Mouse (Mus musculus) intestine, postnatal 0 days (tissue): Measurements from ENCODE around the gene Fgfr2. TPM values are rescaled to one million over a fixed set of nuclear protein-coding genes. Genes with fewer than 3 reads are reported as not detected.

Experiments used
- ATAC-seq: fragments of 200-750 bp; cut with Nextera tagmentation; 2 replicates; pipeline ENCODE4 v1.8.0; 2017; ENCODE audit warnings: mild to moderate bottlenecking, moderate TSS enrichment, moderate library complexity
- H3K27ac ChIP-seq: fragments of 300-500 bp; sonication (generic); 2 replicates; pipeline ENCODE4 v1.5.1; 2014; ENCODE audit warnings: mild to moderate bottlenecking, low read depth, low read length, moderate library complexity
- H3K27me3 ChIP-seq: fragments of 300-500 bp; sonication (generic); replicated peaks from 2 replicates; pipeline ENCODE4 v1.6.1; 2014; ENCODE audit warnings: low read length, mixed read lengths; ENCODE audit not compliant: control insufficient read depth, insufficient read depth
- H3K36me3 ChIP-seq: fragments of 300-500 bp; sonication (generic); 2 replicates; pipeline ENCODE4 v1.6.1; 2014; ENCODE audit warnings: mild to moderate bottlenecking, moderate library complexity; ENCODE audit not compliant: control insufficient read depth, insufficient read depth
- H3K4me1 ChIP-seq: fragments of 300-500 bp; sonication (generic); replicated peaks from 2 replicates; pipeline ENCODE4 v1.6.1; 2014; ENCODE audit warnings: antibody characterized with exemption, low read length, mixed read lengths; ENCODE audit not compliant: control insufficient read depth, insufficient read depth
- H3K4me2 ChIP-seq: fragments of 300-500 bp; sonication (generic); replicated peaks from 2 replicates; pipeline ENCODE4 v1.6.1; 2014; ENCODE audit warnings: low read depth, mild to moderate bottlenecking, moderate library complexity
- H3K4me3 ChIP-seq: fragments of 300-500 bp; sonication (generic); 2 replicates; pipeline ENCODE4 v1.5.1; 2014; ENCODE audit warnings: low read depth, low read length
- H3K9ac ChIP-seq: fragments of 300-500 bp; sonication (generic); 2 replicates; pipeline ENCODE4 v1.6.1; 2014; ENCODE audit warnings: mild to moderate bottlenecking, low read depth, low read length
- H3K9me3 ChIP-seq: fragments of 300-500 bp; sonication (generic); 2 replicates; pipeline ENCODE4 v1.6.1; 2016; ENCODE audit warnings: mixed run types; ENCODE audit not compliant: control insufficient read depth
- CTCF ChIP-seq: sonication (generic); IDR thresholded peaks from 2 replicates; pipeline ENCODE4 v1.5.1; 2016; ENCODE audit warnings: low read depth, mild to moderate bottlenecking, control low read depth, antibody characterized with exemption, moderate library complexity
- WGBS: fragments of 180-500 bp; shearing (Covaris S2); extraction: QIAGEN DNeasy Blood & Tissue Kit; methylation state at CpG from one replicate; pipeline ENCODE4 v1.1.7; 2014; 5-methylcytosine and 5-hydroxymethylcytosine counted together
- polyA plus RNA-seq: library from polyadenylated mRNA; unstranded; fragments of >200 nt; fragmentation: Nextera tagmentation; extraction: Ambion mirVana; gene quantifications from 2 replicates; pipeline ENCODE4 v1.2.1, GENCODE M21; 2015

Fgfr2 gene
- polyA plus RNA-seq, 1 experiment from 2014 or later: 29.5 TPM

GRCm38 (mm10) chr7:131960551-131960950 lies 1162.6 kb downstream of the Fgfr2 start:
- Histone ChIP-seq H3K27ac (no peak overlapping the region), H3K9ac (no peak overlapping the region), H3K36me3 (no peaks in the 10 kb centered on the region), H3K27me3 (0 out of 2 replicates have a peak, but pooled peaks cover 1% of the 10 kb centered on the region), H3K4me2 (no peak overlapping the region), H3K4me1 (no peaks in the 10 kb centered on the region), H3K4me3 (no peak overlapping the region), H3K9me3 (no peaks in the 10 kb centered on the region)
- TF ChIP-seq CTCF: no peak
- ATAC-seq: no peak
- WGBS: 23% methylated on average over 6 of the region's 6 CpGs

GRCm38 (mm10) chr7:131958705-131959104 lies 1164.4 kb downstream of the Fgfr2 start:
- Histone ChIP-seq H3K9me3 (no peaks in the 10 kb centered on the region), H3K27ac (no peak overlapping the region), H3K36me3 (no peaks in the 10 kb centered on the region), H3K9ac (no peak overlapping the region), H3K4me3 (no peak overlapping the region), H3K4me2 (no peak overlapping the region), H3K4me1 (no peaks in the 10 kb centered on the region), H3K27me3 (no peaks in the 10 kb centered on the region)
- no peak for TF ChIP-seq CTCF
- WGBS: 67% methylated on average over 1 of the region's 1 CpGs
- no peak for ATAC-seq

- no peak for ATAC-seq
- no peak overlapping the region for H3K9ac ChIP-seq
- no peaks in the 10 kb centered on the region for H3K27me3 ChIP-seq
- no peaks in the 10 kb centered on the region for H3K4me1 ChIP-seq
- no peak overlapping the region for H3K4me2 ChIP-seq
- H3K27ac ChIP-seq: no peak overlapping the region
- no peak for TF ChIP-seq CTCF
- H3K4me3 ChIP-seq: no peak overlapping the region
- 56% methylated on average over 3 of the region's 3 CpGs for WGBS
- H3K36me3 ChIP-seq: no peaks in the 10 kb centered on the region
- H3K9me3 ChIP-seq: no peaks in the 10 kb centered on the region
Observed at GRCm38 (mm10) chr7:131953402-131953801, 1169.7 kb downstream of the Fgfr2 start.

- 79% methylated on average over 5 of the region's 5 CpGs for WGBS
- no peaks in the 10 kb centered on the region for H3K36me3 ChIP-seq
- no peak for ATAC-seq
- H3K9me3 ChIP-seq: no peaks in the 10 kb centered on the region
- no peak overlapping the region for H3K9ac ChIP-seq
- no peak overlapping the region for H3K4me2 ChIP-seq
- TF ChIP-seq CTCF: no peak
- H3K27ac ChIP-seq: no peak overlapping the region
- H3K4me1 ChIP-seq: no peaks in the 10 kb centered on the region
- no peaks in the 10 kb centered on the region for H3K27me3 ChIP-seq
- H3K4me3 ChIP-seq: no peak overlapping the region
Observed at GRCm38 (mm10) chr7:131951131-131951530, 1172.0 kb downstream of the Fgfr2 start.

GRCm38 (mm10) chr7:131937611-131938010 lies 1185.5 kb downstream of the Fgfr2 start:
- Histone ChIP-seq H3K9ac (no peak overlapping the region), H3K4me2 (no peak overlapping the region), H3K9me3 (no peaks in the 10 kb centered on the region), H3K4me3 (no peak overlapping the region), H3K4me1 (no peaks in the 10 kb centered on the region), H3K27ac (no peak overlapping the region), H3K36me3 (no peaks in the 10 kb centered on the region), H3K27me3 (no peaks in the 10 kb centered on the region)
- 78% methylated on average over 3 of the region's 3 CpGs for WGBS
- TF ChIP-seq CTCF: no peak
- no peak for ATAC-seq

- H3K36me3 ChIP-seq: no peaks in the 10 kb centered on the region
- no peak overlapping the region for H3K4me2 ChIP-seq
- no peaks in the 10 kb centered on the region for H3K9me3 ChIP-seq
- WGBS: 42% methylated on average over 9 of the region's 9 CpGs
- ATAC-seq: no peak
- H3K27me3 ChIP-seq: no peaks in the 10 kb centered on the region
- no peak for TF ChIP-seq CTCF
- H3K9ac ChIP-seq: no peak overlapping the region
- H3K4me3 ChIP-seq: no peak overlapping the region
- H3K27ac ChIP-seq: no peak overlapping the region
- H3K4me1 ChIP-seq: no peaks in the 10 kb centered on the region
Observed at GRCm38 (mm10) chr7:131927288-131928050, 1195.7 kb downstream of the Fgfr2 start.

- H3K36me3 ChIP-seq: no peaks in the 10 kb centered on the region
- no peaks in the 10 kb centered on the region for H3K27me3 ChIP-seq
- no peak overlapping the region for H3K4me3 ChIP-seq
- no peak for ATAC-seq
- TF ChIP-seq CTCF: no peak
- H3K9ac ChIP-seq: no peak overlapping the region
- WGBS: 28% methylated on average over 7 of the region's 7 CpGs
- no peak overlapping the region for H3K27ac ChIP-seq
- H3K9me3 ChIP-seq: no peaks in the 10 kb centered on the region
- H3K4me1 ChIP-seq: no peaks in the 10 kb centered on the region
- H3K4me2 ChIP-seq: no peak overlapping the region
Observed at GRCm38 (mm10) chr7:131917384-131917783, 1205.8 kb downstream of the Fgfr2 start.
